Mouse (Mus musculus) intestine, postnatal 0 days (tissue): ENCODE results near the gene Adat1. TPM values are rescaled to one million over a fixed set of nuclear protein-coding genes. Genes with fewer than 3 reads are reported as not detected.

Experiments
- ATAC-seq: fragments of 200-750 bp; cut with Nextera tagmentation; 2 replicates; pipeline ENCODE4 v1.8.0; 2017; ENCODE audit warnings: mild to moderate bottlenecking, moderate TSS enrichment, moderate library complexity
- H3K27ac ChIP-seq: fragments of 300-500 bp; sonication (generic); 2 replicates; pipeline ENCODE4 v1.5.1; 2014; ENCODE audit warnings: mild to moderate bottlenecking, low read depth, low read length, moderate library complexity
- H3K27me3 ChIP-seq: fragments of 300-500 bp; sonication (generic); replicated peaks from 2 replicates; pipeline ENCODE4 v1.6.1; 2014; ENCODE audit warnings: low read length, mixed read lengths; ENCODE audit not compliant: control insufficient read depth, insufficient read depth
- H3K36me3 ChIP-seq: fragments of 300-500 bp; sonication (generic); 2 replicates; pipeline ENCODE4 v1.6.1; 2014; ENCODE audit warnings: mild to moderate bottlenecking, moderate library complexity; ENCODE audit not compliant: control insufficient read depth, insufficient read depth
- H3K4me1 ChIP-seq: fragments of 300-500 bp; sonication (generic); replicated peaks from 2 replicates; pipeline ENCODE4 v1.6.1; 2014; ENCODE audit warnings: antibody characterized with exemption, low read length, mixed read lengths; ENCODE audit not compliant: control insufficient read depth, insufficient read depth
- H3K4me2 ChIP-seq: fragments of 300-500 bp; sonication (generic); replicated peaks from 2 replicates; pipeline ENCODE4 v1.6.1; 2014; ENCODE audit warnings: low read depth, mild to moderate bottlenecking, moderate library complexity
- H3K4me3 ChIP-seq: fragments of 300-500 bp; sonication (generic); 2 replicates; pipeline ENCODE4 v1.5.1; 2014; ENCODE audit warnings: low read depth, low read length
- H3K9ac ChIP-seq: fragments of 300-500 bp; sonication (generic); 2 replicates; pipeline ENCODE4 v1.6.1; 2014; ENCODE audit warnings: mild to moderate bottlenecking, low read depth, low read length
- H3K9me3 ChIP-seq: fragments of 300-500 bp; sonication (generic); 2 replicates; pipeline ENCODE4 v1.6.1; 2016; ENCODE audit warnings: mixed run types; ENCODE audit not compliant: control insufficient read depth
- CTCF ChIP-seq: sonication (generic); IDR thresholded peaks from 2 replicates; pipeline ENCODE4 v1.5.1; 2016; ENCODE audit warnings: low read depth, mild to moderate bottlenecking, control low read depth, antibody characterized with exemption, moderate library complexity
- WGBS: fragments of 180-500 bp; shearing (Covaris S2); extraction: QIAGEN DNeasy Blood & Tissue Kit; methylation state at CpG from one replicate; pipeline ENCODE4 v1.1.7; 2014; 5-methylcytosine and 5-hydroxymethylcytosine counted together
- polyA plus RNA-seq: library from polyadenylated mRNA; unstranded; fragments of >200 nt; fragmentation: Nextera tagmentation; extraction: Ambion mirVana; gene quantifications from 2 replicates; pipeline ENCODE4 v1.2.1, GENCODE M21; 2015

The Adat1 gene
- polyA plus RNA-seq, 1 experiment from 2014 or later: 1.4 TPM

GRCm38 (mm10) chr8:111955879-111956278 lies 36.2 kb downstream of the Adat1 start:
- no peaks in the 10 kb centered on the region for H3K9me3 ChIP-seq

GRCm38 (mm10) chr8:111954844-111955594 lies 37.1 kb downstream of the Adat1 start:
- H3K27ac ChIP-seq: no peak overlapping the region
- no peak overlapping the region for H3K9ac ChIP-seq
- no peak for TF ChIP-seq CTCF
- no peaks in the 10 kb centered on the region for H3K4me1 ChIP-seq
- ATAC-seq: no peak
- no peak overlapping the region for H3K4me3 ChIP-seq
- WGBS: 63% methylated on average over 4 of the region's 4 CpGs
- H3K4me2 ChIP-seq: no peak overlapping the region
- no peaks in the 10 kb centered on the region for H3K27me3 ChIP-seq
- H3K36me3 ChIP-seq: peaks cover 25% of the 10 kb centered on the region
- no peaks in the 10 kb centered on the region for H3K9me3 ChIP-seq

More at GRCm38 (mm10) chr8:111955879-111956278, 36.2 kb downstream of the Adat1 start:
- Histone ChIP-seq H3K4me1 (no peaks in the 10 kb centered on the region), H3K9ac (no peak overlapping the region), H3K27me3 (no peaks in the 10 kb centered on the region), H3K36me3 (peaks cover 25% of the 10 kb centered on the region), H3K4me3 (no peak overlapping the region), H3K27ac (no peak overlapping the region), H3K4me2 (no peak overlapping the region)
- ATAC-seq: no peak
- no peak for TF ChIP-seq CTCF
- WGBS: 97% methylated on average over 5 of the region's 5 CpGs

- Histone ChIP-seq H3K4me3 (no peak overlapping the region), H3K27me3 (no peaks in the 10 kb centered on the region), H3K9me3 (no peaks in the 10 kb centered on the region), H3K36me3 (peaks cover 37% of the 10 kb centered on the region), H3K4me2 (no peak overlapping the region), H3K9ac (no peak overlapping the region), H3K27ac (no peak overlapping the region), H3K4me1 (no peaks in the 10 kb centered on the region)
- 93% methylated on average over 5 of the region's 5 CpGs for WGBS
- TF ChIP-seq CTCF: no peak
- ATAC-seq: no peak
These were observed 40.2 kb downstream of the Adat1 start for GRCm38 (mm10) chr8:111951936-111952335.

- peaks cover 39% of the 10 kb centered on the region for H3K36me3 ChIP-seq
- no peaks in the 10 kb centered on the region for H3K9me3 ChIP-seq
- H3K27ac ChIP-seq: no peak overlapping the region
- H3K4me2 ChIP-seq: no peak overlapping the region
- no peak for TF ChIP-seq CTCF
- ATAC-seq: no peak
- H3K4me3 ChIP-seq: no peak overlapping the region
- no peaks in the 10 kb centered on the region for H3K27me3 ChIP-seq
- H3K9ac ChIP-seq: no peak overlapping the region
- no peaks in the 10 kb centered on the region for H3K4me1 ChIP-seq
- 94% methylated on average over 7 of the region's 7 CpGs for WGBS
These were observed 40.8 kb downstream of the Adat1 start for GRCm38 (mm10) chr8:111951317-111951716.

GRCm38 (mm10) chr8:111950846-111951245 lies 41.3 kb downstream of the Adat1 start:
- H3K36me3 ChIP-seq: peaks cover 41% of the 10 kb centered on the region; the same call in 1 of the 2 replicates
- H3K4me3 ChIP-seq: no peak overlapping the region
- ATAC-seq: no peak
- no peak for TF ChIP-seq CTCF
- WGBS: 78% methylated on average over 3 of the region's 3 CpGs
- no peak overlapping the region for H3K27ac ChIP-seq
- H3K9ac ChIP-seq: no peak overlapping the region
- no peaks in the 10 kb centered on the region for H3K9me3 ChIP-seq
- H3K4me1 ChIP-seq: no peaks in the 10 kb centered on the region
- H3K27me3 ChIP-seq: no peaks in the 10 kb centered on the region
- no peak overlapping the region for H3K4me2 ChIP-seq

GRCm38 (mm10) chr8:111947954-111948353 lies 44.1 kb downstream of the Adat1 start:
- Histone ChIP-seq H3K9me3 (no peaks in the 10 kb centered on the region), H3K27ac (no peak overlapping the region), H3K9ac (no peak overlapping the region), H3K4me2 (no peak overlapping the region), H3K4me3 (no peak overlapping the region), H3K36me3 (peaks cover 52% of the 10 kb centered on the region), H3K4me1 (no peaks in the 10 kb centered on the region), H3K27me3 (no peaks in the 10 kb centered on the region)
- 86% methylated on average over 8 of the region's 8 CpGs for WGBS
- no peak for ATAC-seq
- no peak for TF ChIP-seq CTCF
